Mouse (Mus musculus): ENCODE measurements around the gene Adamts9.

Adamts9 gene

DNA sequence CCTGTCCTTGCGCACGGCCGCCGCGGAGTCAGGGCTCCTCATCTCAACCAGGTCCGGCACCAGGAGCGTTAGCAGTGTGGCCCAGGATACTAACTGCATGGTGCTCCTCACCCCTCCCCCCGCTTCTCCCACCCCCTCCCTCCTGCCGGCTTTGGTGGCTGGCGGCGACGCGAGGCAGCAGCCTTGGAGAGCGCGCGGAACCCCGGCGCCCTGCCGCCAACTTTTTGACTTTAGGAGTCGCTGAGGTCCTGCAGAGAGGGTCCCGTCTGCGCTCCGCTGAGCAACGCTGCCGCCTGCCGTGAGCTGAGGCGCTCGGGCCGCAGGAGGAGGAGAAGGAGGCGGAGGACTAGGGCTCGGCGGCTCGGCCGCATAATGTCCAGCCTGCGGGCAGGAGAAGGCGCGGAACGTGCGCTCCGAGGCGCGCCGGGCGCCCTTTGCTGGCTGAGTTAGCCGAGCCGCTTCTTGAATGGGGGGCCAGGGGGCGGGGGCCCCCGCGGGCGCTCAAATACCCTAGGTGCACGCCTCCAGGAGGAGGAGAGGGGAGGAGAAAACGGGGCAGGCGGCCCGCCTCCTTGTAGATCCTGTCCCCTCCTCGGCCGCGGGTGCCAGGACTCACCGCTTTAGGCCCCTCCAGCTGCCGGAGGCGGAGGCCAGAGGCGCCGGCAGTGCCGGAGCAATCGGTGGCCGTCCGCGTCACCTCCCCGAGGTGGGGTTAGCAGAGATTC is at the start of gene Adamts9:
Gene Adamts9 (minus strand): TSS at position 436 of the 725 bp plus-strand sequence.
- DNase-seq (ENCODE audit: low spot score in 2 of 2), result peak; percentile 15 to 30

GRCm38 (mm10) chr6:92991616-92992015 is 48.3 kb upstream of the Adamts9 start:
- no peak for DNase-seq (ENCODE audit: low spot score in 2 of 2)

DNA sequence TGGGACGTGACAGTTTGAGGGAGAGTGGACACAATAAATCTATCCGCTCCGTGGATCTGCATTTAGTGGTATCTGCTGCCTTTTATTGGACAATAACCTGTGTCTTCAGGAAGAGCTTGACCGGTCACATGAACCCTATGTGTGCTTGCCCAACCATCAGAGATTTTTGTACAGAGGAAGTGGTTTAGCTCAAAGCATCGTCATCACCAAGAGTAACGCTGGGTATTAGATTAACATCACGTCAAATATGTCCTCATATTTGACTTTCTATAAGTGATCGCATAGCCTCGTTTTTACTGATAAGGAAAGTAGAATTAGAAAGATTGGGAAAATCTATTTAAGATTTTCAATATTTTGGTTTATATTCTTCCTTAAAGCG is 45.3 kb upstream of the Adamts9 start:
- no peak for DNase-seq (ENCODE audit: low spot score in 2 of 2)

GRCm38 (mm10) chr6:92987846-92988619 is 44.7 kb upstream of the Adamts9 start:
- no peak for DNase-seq (ENCODE audit: low spot score in 2 of 2)

- no peak for DNase-seq (ENCODE audit: low spot score in 2 of 2)
These were observed 44.1 kb upstream of the Adamts9 start for GRCm38 (mm10) chr6:92987366-92987765.

DNA sequence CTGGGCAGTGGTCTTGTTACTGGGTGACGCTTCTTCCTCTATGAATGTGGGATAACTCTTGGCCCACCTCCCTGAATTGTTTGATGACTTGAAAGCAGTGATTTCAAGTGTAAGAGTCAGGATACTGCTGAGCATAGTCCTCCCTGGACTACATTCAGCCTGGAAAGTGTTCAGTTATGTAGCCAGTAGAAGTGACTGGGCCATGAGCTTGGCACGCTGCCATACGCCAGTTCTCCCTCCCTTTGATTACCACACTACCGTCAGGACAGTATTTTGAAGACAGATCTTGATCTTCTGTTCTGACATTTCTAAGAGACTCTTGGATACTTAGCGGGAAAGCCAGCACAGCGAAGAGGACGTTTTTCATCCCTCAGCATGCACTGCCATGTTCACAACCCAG is 40.1 kb upstream of the Adamts9 start:
- DNase-seq (ENCODE audit: low spot score in 2 of 2), result no peak

GRCm38 (mm10) chr6:92981451-92982186 is 38.3 kb upstream of the Adamts9 start:
- no peak for DNase-seq (ENCODE audit: low spot score in 2 of 2)

DNA sequence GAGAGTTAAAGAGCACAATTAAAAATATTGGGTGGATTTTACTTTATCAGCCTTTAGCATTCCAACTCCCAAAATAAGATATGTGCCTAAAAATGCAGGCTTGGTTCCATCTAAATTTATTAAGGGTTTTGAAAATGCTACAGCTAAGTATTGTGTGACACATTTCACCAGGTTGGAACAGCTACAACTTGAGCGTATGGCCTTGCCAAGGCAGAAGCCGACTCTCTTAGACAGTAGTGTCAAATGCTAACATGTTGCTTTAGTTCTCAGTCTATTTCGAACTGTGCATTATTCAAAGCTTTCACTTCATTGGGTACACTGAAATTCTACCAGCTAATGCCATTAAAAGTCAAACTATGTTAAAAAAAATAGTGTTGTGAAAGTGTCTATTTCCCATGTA is 30.0 kb upstream of the Adamts9 start:
- DNase-seq (ENCODE audit: low spot score in 2 of 2), result no peak

DNA sequence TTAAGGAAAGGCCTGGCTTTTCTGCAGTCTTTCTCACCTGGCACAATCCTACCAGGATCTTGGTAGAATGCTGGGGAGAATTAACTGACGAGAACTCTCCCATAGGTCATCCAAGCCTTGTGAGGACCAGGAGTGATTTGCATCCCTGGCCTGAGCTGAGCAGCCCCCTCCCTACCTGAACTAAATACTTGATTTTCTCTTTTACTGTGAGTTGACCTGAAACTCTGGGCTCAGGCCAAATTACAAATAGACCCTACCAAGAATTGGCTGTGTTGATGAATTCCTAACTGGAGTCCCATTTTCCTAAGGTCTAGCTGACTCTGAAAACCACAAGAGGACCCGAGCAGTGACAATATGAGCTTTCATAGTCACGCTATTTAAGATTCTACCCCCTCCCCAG is 25.4 kb upstream of the Adamts9 start:
- DNase-seq (ENCODE audit: low spot score in 2 of 2), result no peak

DNA sequence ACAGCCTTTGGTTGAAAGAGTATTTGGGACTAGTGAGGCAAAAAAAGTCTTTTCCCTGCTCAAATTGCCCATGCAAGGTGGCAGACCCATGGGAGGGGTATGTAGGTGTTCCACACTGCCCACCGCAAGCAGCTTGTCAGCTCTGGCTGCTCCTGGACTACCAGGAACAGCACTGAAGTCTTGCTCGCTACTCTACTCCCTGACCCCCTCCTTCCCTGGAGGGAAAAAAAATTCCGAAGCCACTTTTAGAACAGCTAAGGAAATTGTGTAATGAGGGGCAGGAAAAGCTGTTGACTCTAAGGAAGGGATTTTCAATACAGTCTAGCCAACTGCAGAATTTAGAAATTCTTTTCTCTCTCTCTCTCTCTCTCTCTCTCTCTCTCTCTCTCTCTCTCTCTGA is 24.9 kb upstream of the Adamts9 start:
- DNase-seq (ENCODE audit: low spot score in 2 of 2), result no peak

GRCm38 (mm10) chr6:92962966-92963365 is 19.7 kb upstream of the Adamts9 start:
- DNase-seq (ENCODE audit: low spot score in 2 of 2), result no peak

DNA sequence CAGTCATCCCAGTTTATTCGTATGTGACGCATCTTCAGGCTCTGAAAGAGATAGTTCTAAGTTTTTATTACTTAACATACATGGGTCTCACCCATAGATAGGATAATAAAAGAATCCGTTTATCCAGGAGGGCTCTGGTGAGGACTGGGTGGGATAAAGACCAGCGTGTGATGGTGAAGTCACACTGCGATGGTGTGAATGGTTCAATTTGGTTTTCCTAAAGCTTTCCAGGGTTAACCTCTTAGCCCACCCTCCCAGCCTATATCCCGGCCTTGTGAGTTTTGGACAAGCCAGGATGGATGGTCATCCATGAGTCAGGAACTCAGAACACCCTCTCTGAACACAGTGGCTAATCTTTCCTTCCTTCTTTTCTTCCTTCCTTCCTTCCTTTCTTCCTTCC is 17.7 kb upstream of the Adamts9 start:
- no peak for DNase-seq (ENCODE audit: low spot score in 2 of 2)

GRCm38 (mm10) chr6:92959416-92959815 is 16.1 kb upstream of the Adamts9 start:
- DNase-seq (ENCODE audit: low spot score in 2 of 2), result no peak

GRCm38 (mm10) chr6:92947337-92948042 is 4.2 kb upstream of the Adamts9 start:
- no peak for DNase-seq (ENCODE audit: low spot score in 2 of 2)

- DNase-seq (ENCODE audit: low spot score in 2 of 2), result no peak
These were observed 1.4 kb upstream of the Adamts9 start for GRCm38 (mm10) chr6:92944711-92945110.

- no peak for DNase-seq (ENCODE audit: low spot score in 2 of 2)
These were observed 875 bp upstream of the Adamts9 start for GRCm38 (mm10) chr6:92944048-92944685.

GRCm38 (mm10) chr6:92941756-92942420 is 1.4 kb downstream of the Adamts9 start:
- no peak for DNase-seq (ENCODE audit: low spot score in 2 of 2)

GRCm38 (mm10) chr6:92941281-92941731 is 2.0 kb downstream of the Adamts9 start:
- peak; percentile 29 to 41 for DNase-seq (ENCODE audit: low spot score in 2 of 2)

DNA sequence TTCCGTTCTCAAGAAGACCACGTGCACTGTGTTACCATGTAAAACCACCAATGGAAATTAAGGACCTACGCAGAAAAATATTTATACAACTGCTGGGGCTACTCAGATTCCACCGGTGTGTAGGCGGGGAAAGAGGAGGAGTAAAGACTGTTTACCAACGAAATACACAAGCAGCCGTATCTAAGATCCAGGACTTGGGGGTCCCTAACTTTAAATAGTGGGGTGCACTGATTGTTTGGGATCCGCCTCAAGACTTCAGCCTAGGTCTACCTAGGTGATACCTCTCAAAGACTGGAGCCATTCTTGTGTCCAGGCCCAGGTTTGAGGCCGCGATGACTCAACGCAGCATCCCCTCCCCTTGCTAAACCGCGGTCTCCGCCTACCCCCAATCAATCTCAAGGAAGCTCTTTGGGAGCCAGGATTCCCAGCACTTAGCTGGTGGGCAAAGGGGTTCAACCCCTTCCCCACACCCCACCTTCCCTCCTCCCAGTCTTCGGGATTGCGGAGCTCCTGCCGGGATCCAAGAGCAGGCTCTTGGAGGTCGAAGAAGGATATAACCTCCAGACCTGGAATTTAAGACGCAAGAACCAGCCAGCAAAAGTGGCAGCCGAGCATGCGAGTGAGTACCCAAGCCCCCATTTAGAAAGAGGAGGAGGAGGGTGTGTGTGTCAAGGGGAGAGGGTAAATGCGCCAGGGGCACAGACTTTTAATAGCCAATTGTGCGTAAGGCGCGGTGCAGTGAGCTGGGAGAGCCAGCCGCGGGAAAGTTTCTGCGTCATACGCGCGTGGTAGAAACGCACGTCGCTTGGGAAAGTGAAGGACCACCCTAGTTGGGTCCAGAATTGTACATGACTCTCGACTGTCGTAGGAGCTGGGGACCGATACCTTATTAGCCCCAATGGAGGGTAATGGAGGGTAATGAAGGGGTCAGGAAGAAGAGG is 2.8 kb downstream of the Adamts9 start:
- no peak for DNase-seq (ENCODE audit: low spot score in 2 of 2)

DNA sequence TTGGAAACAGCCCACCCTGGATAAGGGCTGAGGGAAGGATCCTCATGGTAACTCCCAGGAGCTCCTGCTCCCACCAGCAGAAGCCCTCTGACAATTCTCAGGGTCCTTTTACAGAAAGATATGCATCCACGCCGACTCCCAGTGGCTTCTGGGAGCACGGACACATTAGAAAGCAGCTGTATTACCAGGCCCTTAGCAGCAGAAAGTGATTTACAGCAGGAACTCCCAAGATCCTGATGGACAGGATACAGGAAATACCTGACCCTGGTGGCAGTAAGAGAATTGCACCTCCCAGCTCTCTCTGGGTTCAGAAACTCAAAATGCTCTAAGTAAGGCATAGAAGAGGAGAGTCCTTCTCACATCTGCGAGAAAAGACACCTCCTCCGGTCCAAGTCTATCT is 15.0 kb downstream of the Adamts9 start:
- DNase-seq (ENCODE audit: low spot score in 2 of 2), result no peak
